Mouse (Mus musculus) neural tube, embryonic 15.5 days (tissue): ENCODE data around the gene Scaper. TPM values are rescaled to one million over a fixed set of nuclear protein-coding genes. Genes with fewer than 3 reads are reported as not detected.
A peak's percentile ranks its signal among the peaks of the same experiment; 100 is the strongest.

Source experiments
- ATAC-seq: fragments of 200-750 bp; cut with Nextera tagmentation; 2 replicates; pipeline ENCODE4 v1.8.0; 2017; ENCODE audit warnings: mild to moderate bottlenecking, moderate TSS enrichment, moderate library complexity; ENCODE audit not compliant: low FRiP score
- H3K27ac ChIP-seq: fragments of 300-500 bp; sonication (generic); replicated peaks from 2 replicates; pipeline ENCODE4 v1.5.1; 2015; ENCODE audit warnings: mild to moderate bottlenecking, inconsistent platforms
- H3K27me3 ChIP-seq: fragments of 300-500 bp; sonication (generic); replicated peaks from 2 replicates; pipeline ENCODE4 v1.6.1; 2015; ENCODE audit warnings: inconsistent platforms
- H3K36me3 ChIP-seq: fragments of 300-500 bp; sonication (generic); 2 replicates; pipeline ENCODE4 v1.6.1; 2015; ENCODE audit warnings: inconsistent platforms
- H3K4me1 ChIP-seq: fragments of 300-500 bp; sonication (generic); 2 replicates; pipeline ENCODE4 v1.6.1; 2015; ENCODE audit warnings: inconsistent platforms
- H3K4me2 ChIP-seq: fragments of 300-500 bp; sonication (generic); 2 replicates; pipeline ENCODE4 v1.6.1; 2015; ENCODE audit warnings: inconsistent platforms, mild to moderate bottlenecking, moderate library complexity
- H3K4me3 ChIP-seq: fragments of 300-500 bp; sonication (generic); replicated peaks from 2 replicates; pipeline ENCODE4 v1.5.1; 2015; ENCODE audit warnings: mild to moderate bottlenecking, inconsistent platforms
- H3K9ac ChIP-seq: fragments of 300-500 bp; sonication (generic); replicated peaks from 2 replicates; pipeline ENCODE4 v1.6.1; 2015; ENCODE audit warnings: mild to moderate bottlenecking, inconsistent platforms
- H3K9me3 ChIP-seq: fragments of 300-500 bp; sonication (generic); replicated peaks from 2 replicates; pipeline ENCODE4 v1.6.1; 2016; ENCODE audit warnings: inconsistent platforms
- WGBS: fragments of 180-500 bp; shearing (Covaris S2); methylation state at CpG from one replicate; pipeline ENCODE4 v1.1.7; 2015; ENCODE audit warnings: mixed read lengths; 5-methylcytosine and 5-hydroxymethylcytosine counted together
- polyA plus RNA-seq: library from polyadenylated mRNA; unstranded; fragments of >200 nt; fragmentation: Nextera tagmentation; extraction: Ambion mirVana; gene quantifications from 2 replicates; pipeline ENCODE4 v1.2.1, GENCODE M21; 2015

The Scaper gene
- polyA plus RNA-seq, 1 experiment from 2014 or later, result 36.8 TPM

DNA sequence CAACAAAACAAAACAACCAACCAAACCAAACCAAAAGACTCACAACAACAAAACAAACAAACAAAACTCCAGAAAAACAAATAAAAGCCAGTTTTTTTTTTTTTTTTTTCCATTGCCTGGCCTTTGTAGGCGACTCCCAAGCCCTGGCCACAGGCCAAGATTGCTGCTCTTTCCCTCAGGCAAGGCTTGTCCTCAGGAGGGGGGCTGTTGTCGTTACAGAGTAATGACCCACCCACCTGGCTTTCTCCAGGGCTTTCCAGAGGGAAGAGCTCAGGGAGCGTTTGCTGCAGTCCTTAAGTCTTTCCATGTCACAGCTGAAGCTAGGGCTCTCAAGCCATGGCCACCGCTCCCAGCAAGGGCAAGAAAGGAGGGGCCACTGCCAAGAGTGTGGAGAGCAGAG lies 399.5 kb downstream of the Scaper start, which contains the start of gene Isl2:
Isl2 (plus strand) TSS at position 296 of the 400 bp plus-strand sequence.
- H3K36me3 ChIP-seq, result no peaks in the 10 kb centered on the region
- H3K27me3 ChIP-seq, result peaks cover 57% of the 10 kb centered on the region
- no peak for ATAC-seq
- no peak within 1 kb of the TSS for H3K4me2 ChIP-seq
- 8% methylated on average over 4 of the region's 4 CpGs for WGBS
- 0 out of 2 replicates have a peak within 1 kb of the TSS, but pooled peaks have one; percentile 0 for H3K4me3 ChIP-seq
- no peak within 1 kb of the TSS for H3K9ac ChIP-seq
- H3K9me3 ChIP-seq, result no peaks in the 10 kb centered on the region
- peaks cover 21% of the 10 kb centered on the region for H3K4me1 ChIP-seq
- H3K27ac ChIP-seq, result no peak within 1 kb of the TSS

GRCm38 (mm10) chr9:55535907-55536306 lies 402.0 kb downstream of the Scaper start:
- H3K27ac ChIP-seq, result no peak overlapping the region
- H3K27me3 ChIP-seq, result peaks cover 49% of the 10 kb centered on the region
- no peak overlapping the region for H3K4me2 ChIP-seq
- peaks cover 5% of the 10 kb centered on the region for H3K4me1 ChIP-seq
- H3K4me3 ChIP-seq, result no peak overlapping the region
- H3K9ac ChIP-seq, result no peak overlapping the region
- no peaks in the 10 kb centered on the region for H3K36me3 ChIP-seq
- 21% methylated on average over 3 of the region's 3 CpGs for whole genome bisulfite sequencing
- H3K9me3 ChIP-seq, result no peaks in the 10 kb centered on the region
- no peak for ATAC-seq

DNA sequence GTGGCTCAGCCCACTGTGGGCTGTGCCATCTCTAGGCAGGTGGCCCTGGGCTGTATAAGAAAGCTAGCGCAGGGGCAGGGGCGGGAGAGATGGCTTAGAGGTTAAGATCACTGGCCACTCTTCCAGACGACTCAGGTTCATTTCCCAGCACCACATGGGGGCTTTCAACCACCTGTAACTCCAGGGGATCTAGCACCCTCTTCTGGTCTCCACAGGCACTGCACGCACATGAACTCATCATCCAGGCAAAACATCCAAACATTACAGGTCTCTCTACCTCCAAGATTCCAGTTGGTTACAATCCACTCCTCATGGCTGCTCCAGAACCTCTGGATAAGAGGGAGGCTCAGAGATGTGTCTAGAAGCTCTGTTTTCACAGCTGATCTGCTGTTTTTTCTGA lies 412.2 kb downstream of the Scaper start:
- Histone ChIP-seq H3K4me1 (no peaks in the 10 kb centered on the region), H3K4me2 (no peak overlapping the region), H3K9ac (no peak overlapping the region), H3K36me3 (no peaks in the 10 kb centered on the region), H3K27me3 (0 out of 2 replicates have a peak, but pooled peaks cover 9% of the 10 kb centered on the region), H3K27ac (no peak overlapping the region), H3K4me3 (no peak overlapping the region), H3K9me3 (no peaks in the 10 kb centered on the region)
- 40% methylated on average over 4 of the region's 4 CpGs for WGBS
- no peak for ATAC-seq

- H3K4me3 ChIP-seq, result peak within 1 kb of the TSS; percentile 77
- 1% methylated on average over 47 of the region's 47 CpGs for WGBS
- H3K4me1 ChIP-seq, result peaks cover 18% of the 10 kb centered on the region
- peak; percentile 100 for ATAC-seq
- no peaks in the 10 kb centered on the region for H3K9me3 ChIP-seq
- H3K27me3 ChIP-seq, result peaks cover 32% of the 10 kb centered on the region
- peak within 1 kb of the TSS; percentile 82 for H3K9ac ChIP-seq
- H3K4me2 ChIP-seq, result peak within 1 kb of the TSS; percentile 98
- H3K36me3 ChIP-seq, result no peaks in the 10 kb centered on the region
- H3K27ac ChIP-seq, result peak within 1 kb of the TSS; percentile 85
Observed at GRCm38 (mm10) chr9:55512027-55512543, 425.8 kb downstream of the Scaper start, which contains the start of gene Etfa. Gene Etfa, minus strand, starts transcription at chr9:55512243.

DNA sequence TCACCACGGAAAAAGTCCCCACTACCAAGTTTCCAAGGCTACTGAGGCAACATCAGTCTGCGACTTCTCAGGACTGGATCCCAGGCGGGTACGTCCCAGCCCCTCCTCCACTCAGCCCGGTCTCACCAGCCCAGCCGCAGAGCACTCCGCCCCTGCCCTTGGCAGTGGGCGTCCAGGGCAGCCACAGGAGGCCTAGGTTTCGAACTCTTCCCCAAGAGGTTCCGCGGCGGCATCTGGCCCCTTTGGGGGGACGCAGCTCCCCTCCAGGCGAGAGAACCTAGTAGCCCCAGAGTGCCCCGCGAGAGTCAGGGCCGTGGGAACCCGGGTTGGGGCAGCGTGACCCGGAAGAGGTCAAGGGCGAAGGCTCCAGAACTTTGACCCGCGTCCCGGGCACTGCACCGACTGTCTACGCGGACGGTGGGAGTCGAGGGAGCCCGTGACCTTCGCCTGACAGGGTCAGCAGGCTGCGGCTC lies 426.4 kb downstream of the Scaper start:
- under 1% methylated on average over 32 of the region's 32 CpGs for WGBS

DNA sequence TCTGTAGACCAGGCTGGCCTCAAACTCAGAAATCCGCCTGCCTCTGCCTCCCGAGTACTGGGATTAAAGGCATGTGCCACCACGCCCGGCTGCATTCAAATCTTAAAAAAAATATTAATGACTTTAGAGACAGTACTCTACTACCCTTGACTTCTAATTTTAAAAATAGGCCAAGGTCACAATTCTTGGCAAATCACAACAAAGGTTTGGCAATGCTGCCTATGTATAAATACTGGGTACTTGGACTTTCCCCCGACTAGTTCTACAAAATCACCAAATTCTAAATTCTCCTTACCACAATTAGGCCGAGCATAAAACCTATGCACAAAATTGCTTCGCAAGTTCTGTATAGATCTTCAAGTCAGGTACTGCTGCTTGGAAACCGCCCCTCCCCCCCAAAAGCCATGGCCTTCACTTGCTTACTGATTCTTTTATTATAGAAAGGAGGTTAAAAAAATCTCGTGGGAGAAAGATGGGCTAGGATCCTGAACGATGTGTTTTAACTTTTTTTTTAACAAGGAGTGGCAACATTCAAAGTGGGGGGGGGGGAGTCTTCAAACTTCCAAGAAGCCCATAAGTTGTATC lies 427.2 kb downstream of the Scaper start:
- Histone ChIP-seq H3K4me2 (peak overlapping the region; percentile 98), H3K9me3 (no peaks in the 10 kb centered on the region), H3K4me3 (peak overlapping the region; percentile 77; the same call in 1 of the 2 replicates), H3K36me3 (no peaks in the 10 kb centered on the region), H3K4me1 (peaks cover 18% of the 10 kb centered on the region), H3K9ac (no peak overlapping the region), H3K27ac (no peak overlapping the region), H3K27me3 (peaks cover 27% of the 10 kb centered on the region)
- ATAC-seq, result no peak
- 78% methylated on average over 10 of the region's 10 CpGs for WGBS

More for the DNA sequence above, 426.4 kb downstream of the Scaper start:
- Histone ChIP-seq H3K36me3 (no peaks in the 10 kb centered on the region), H3K27me3 (peaks cover 27% of the 10 kb centered on the region), H3K4me3 (peak overlapping the region; percentile 77), H3K27ac (peak overlapping the region; percentile 85), H3K9me3 (no peaks in the 10 kb centered on the region), H3K9ac (peak overlapping the region; percentile 82), H3K4me2 (peak overlapping the region; percentile 98), H3K4me1 (peaks cover 18% of the 10 kb centered on the region)
- ATAC-seq, result peak; percentile 81

- no peak overlapping the region for H3K27ac ChIP-seq
- WGBS, result 68% methylated on average over 1 of the region's 1 CpGs
- H3K4me2 ChIP-seq, result no peak overlapping the region
- peaks cover 18% of the 10 kb centered on the region for H3K4me1 ChIP-seq
- no peaks in the 10 kb centered on the region for H3K9me3 ChIP-seq
- H3K9ac ChIP-seq, result no peak overlapping the region
- peaks cover 22% of the 10 kb centered on the region for H3K27me3 ChIP-seq
- H3K4me3 ChIP-seq, result no peak overlapping the region
- H3K36me3 ChIP-seq, result no peaks in the 10 kb centered on the region
- no peak for ATAC-seq
Observed at GRCm38 (mm10) chr9:55509731-55510130, 428.2 kb downstream of the Scaper start.

- no peak overlapping the region for H3K27ac ChIP-seq
- no peak overlapping the region for H3K4me3 ChIP-seq
- H3K9ac ChIP-seq, result no peak overlapping the region
- peaks cover 12% of the 10 kb centered on the region for H3K27me3 ChIP-seq
- ATAC-seq, result no peak
- WGBS, result 55% methylated on average over 4 of the region's 4 CpGs
- no peaks in the 10 kb centered on the region for H3K9me3 ChIP-seq
- no peaks in the 10 kb centered on the region for H3K36me3 ChIP-seq
- H3K4me1 ChIP-seq, result peaks cover 18% of the 10 kb centered on the region
- H3K4me2 ChIP-seq, result no peak overlapping the region
Observed at GRCm38 (mm10) chr9:55508701-55509100, 429.2 kb downstream of the Scaper start.

DNA sequence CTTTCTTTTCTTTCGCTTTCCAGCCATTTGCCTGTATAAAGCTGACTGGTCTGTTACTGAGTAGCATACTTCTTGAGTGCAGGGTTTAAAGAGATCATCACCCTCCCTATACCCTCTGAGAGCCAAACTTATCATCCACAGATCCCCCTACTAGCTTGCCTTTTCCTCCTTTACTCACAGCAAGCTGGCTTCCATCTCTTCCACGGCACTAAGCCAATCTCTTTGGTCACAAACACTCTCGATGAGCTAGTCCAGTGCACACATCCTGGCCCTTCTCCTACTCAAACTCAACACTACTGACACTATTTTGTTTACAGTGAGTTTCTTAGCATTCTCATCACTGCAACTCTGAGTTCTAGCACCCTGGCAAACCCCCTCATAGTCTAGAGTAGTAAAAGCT lies 430.0 kb downstream of the Scaper start:
- Histone ChIP-seq H3K9ac (no peak overlapping the region), H3K27ac (no peak overlapping the region), H3K9me3 (no peaks in the 10 kb centered on the region), H3K4me1 (peaks cover 18% of the 10 kb centered on the region), H3K4me3 (no peak overlapping the region), H3K27me3 (peaks cover 4% of the 10 kb centered on the region), H3K36me3 (no peaks in the 10 kb centered on the region), H3K4me2 (no peak overlapping the region)
- WGBS, result 90% methylated on average over 3 of the region's 3 CpGs
- ATAC-seq, result no peak

Other genes with a start within 250 kb of the Scaper start
- not detected in 2 replicates for gene 4930563M21Rik, start 72.4 kb upstream of the Scaper start, polyA plus RNA-seq
- gene Rcn2, start 103.7 kb upstream of the Scaper start, polyA plus RNA-seq, result 233 and 243 TPM in 2 replicates
- gene Pstpip1, start 151.8 kb upstream of the Scaper start, polyA plus RNA-seq, result 0.84 and 4.6 TPM in 2 replicates
- 578 and 595 TPM in 2 replicates for gene Tspan3, start 227.4 kb upstream of the Scaper start, polyA plus RNA-seq